Mouse (Mus musculus): ENCODE data around the gene S100a13. TPM values are rescaled to one million over a fixed set of nuclear protein-coding genes. Genes with fewer than 3 reads are reported as not detected.

S100a13 gene
- polyA plus RNA-seq, 1 experiment, result 66.1 TPM

DNA sequence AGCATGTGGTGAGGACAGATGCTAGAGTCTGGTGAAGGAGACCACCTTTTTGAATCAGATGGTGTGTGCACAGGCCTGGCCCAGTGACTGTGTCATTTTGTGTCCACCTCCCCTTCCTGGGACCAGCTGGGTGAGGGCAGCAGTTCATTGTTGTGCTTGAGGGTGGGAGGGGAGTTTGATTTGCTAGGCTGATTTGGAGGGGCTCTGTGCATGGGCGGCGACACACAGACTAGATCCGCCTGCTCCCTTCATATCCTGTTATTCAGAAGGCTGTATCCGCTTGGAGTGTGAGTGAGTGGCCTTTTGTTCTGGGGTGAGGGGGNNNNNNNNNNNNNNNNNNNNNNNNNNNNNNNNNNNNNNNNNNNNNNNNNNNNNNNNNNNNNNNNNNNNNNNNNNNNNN lies 26.7 kb downstream of the S100a13 start:
- DNase-seq, result peak in 1 of 2 experiments; percentile 33
- H3K4me3 ChIP-seq (replicated peaks; ENCODE audit: insufficient read depth, low read depth, low read length), result no peak overlapping the region

DNA sequence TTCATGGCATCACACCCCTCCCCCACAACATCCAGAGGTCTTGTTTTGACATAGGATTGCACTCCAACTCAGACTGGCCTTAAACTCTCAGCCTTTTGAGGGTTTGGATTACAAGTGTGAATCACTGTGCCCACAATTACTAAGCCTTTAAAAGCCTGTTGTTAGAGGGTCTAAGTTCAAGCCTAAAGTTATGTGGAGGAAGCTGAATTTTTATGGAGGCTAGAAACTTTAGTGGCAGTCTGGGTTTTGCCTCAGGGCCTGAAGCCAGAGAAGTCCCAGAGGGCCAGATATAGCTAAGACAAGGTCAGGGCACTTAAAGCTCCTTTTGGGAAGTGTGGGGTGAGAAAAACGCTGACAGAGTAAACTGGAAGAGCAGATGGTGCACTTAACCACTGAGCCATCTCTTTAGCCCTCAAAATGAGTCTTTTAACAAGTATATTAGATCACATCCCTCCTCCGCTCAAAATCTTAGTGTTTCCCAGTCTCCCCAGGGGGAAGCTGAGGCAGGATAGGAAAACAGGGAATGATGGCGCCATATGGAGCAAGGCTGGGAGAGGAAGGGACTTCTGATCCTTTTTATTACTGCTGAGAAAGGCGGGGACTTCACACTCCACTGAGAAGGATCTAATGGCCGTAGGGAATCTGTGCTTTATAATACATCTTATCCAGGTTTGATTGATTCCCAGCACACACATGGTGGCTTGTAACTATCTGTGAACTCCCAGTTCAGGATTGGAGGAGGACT lies 35.6 kb downstream of the S100a13 start:
- H3K4me1 ChIP-seq (ENCODE audit: control insufficient read depth, insufficient read depth, low read length), result no peaks in the 10 kb centered on the region
- no peak for TF ChIP-seq CTCF (IDR thresholded peaks at IDR 0.05; ENCODE audit: borderline replicate concordance, insufficient read depth, low read depth, low read length)
- no peak for TF ChIP-seq POLR2A (IDR thresholded peaks at IDR 0.05; ENCODE audit: borderline replicate concordance, insufficient read depth, low read length)
- no peak overlapping the region for H3K4me3 ChIP-seq (replicated peaks; ENCODE audit: insufficient read depth, low read depth, low read length)
- no peaks in the 10 kb centered on the region for H3K27me3 ChIP-seq (ENCODE audit: control insufficient read depth, insufficient read depth, low read length)
- no peak overlapping the region for H3K27ac ChIP-seq (ENCODE audit: insufficient read depth, low read length)
- 58% methylated on average over 5 of the region's 5 CpGs for WGBS
- no peak for DNase-seq

More for the DNA sequence above, 26.7 kb downstream of the S100a13 start:
- H3K4me1 ChIP-seq (ENCODE audit: control insufficient read depth, insufficient read depth, low read length), result peaks cover 4% of the 10 kb centered on the region
- 44% methylated on average over 4 of the region's 4 CpGs for WGBS
- H3K27me3 ChIP-seq (ENCODE audit: control insufficient read depth, insufficient read depth, low read length), result no peaks in the 10 kb centered on the region
- TF ChIP-seq POLR2A (IDR thresholded peaks at IDR 0.05; ENCODE audit: borderline replicate concordance, insufficient read depth, low read length) (no peak), CTCF (IDR thresholded peaks at IDR 0.05; ENCODE audit: borderline replicate concordance, insufficient read depth, low read depth, low read length) (no peak)
- H3K27ac ChIP-seq (ENCODE audit: insufficient read depth, low read length), result peak overlapping the region; percentile 72; the same call in 1 of the 2 replicates

GRCm38 (mm10) chr3:90550421-90550790 lies 36.2 kb downstream of the S100a13 start:
- TF ChIP-seq POLR2A (IDR thresholded peaks at IDR 0.05; ENCODE audit: borderline replicate concordance, insufficient read depth, low read length) (no peak), CTCF (IDR thresholded peaks at IDR 0.05; ENCODE audit: borderline replicate concordance, insufficient read depth, low read depth, low read length) (no peak)
- WGBS, result 96% methylated on average over 2 of the region's 2 CpGs

DNA sequence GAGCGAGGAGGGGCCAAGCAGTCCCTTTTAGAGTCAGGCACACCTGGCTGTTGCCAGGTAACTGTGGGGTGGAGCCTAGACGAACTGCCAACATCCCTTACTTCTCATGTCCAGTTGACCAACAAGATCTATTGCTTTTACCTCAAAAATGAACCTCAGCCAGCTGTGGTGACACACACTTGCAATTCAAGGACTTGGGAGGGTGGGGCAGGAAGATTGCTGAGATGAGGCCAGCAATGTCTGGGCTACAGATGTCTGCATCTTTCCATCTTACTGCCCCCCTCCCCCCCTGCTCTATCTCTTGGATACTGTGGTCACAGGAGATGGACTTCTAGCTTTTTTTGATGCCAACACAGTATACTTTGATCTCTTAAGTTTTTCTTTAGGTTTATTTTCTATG lies 38.0 kb downstream of the S100a13 start:
- no peak for DNase-seq
- 68% methylated on average over 2 of the region's 2 CpGs for WGBS
- no peak overlapping the region for H3K4me3 ChIP-seq (replicated peaks; ENCODE audit: insufficient read depth, low read depth, low read length)
- no peak overlapping the region for H3K27ac ChIP-seq (ENCODE audit: insufficient read depth, low read length)
- H3K4me1 ChIP-seq (ENCODE audit: control insufficient read depth, insufficient read depth, low read length), result no peaks in the 10 kb centered on the region
- TF ChIP-seq CTCF (IDR thresholded peaks at IDR 0.05; ENCODE audit: borderline replicate concordance, insufficient read depth, low read depth, low read length) (no peak), POLR2A (IDR thresholded peaks at IDR 0.05; ENCODE audit: borderline replicate concordance, insufficient read depth, low read length) (no peak)
- H3K27me3 ChIP-seq (ENCODE audit: control insufficient read depth, insufficient read depth, low read length), result no peaks in the 10 kb centered on the region

More at GRCm38 (mm10) chr3:90550421-90550790, 36.2 kb downstream of the S100a13 start:
- Histone ChIP-seq H3K27ac (ENCODE audit: insufficient read depth, low read length) (no peak overlapping the region), H3K27me3 (ENCODE audit: control insufficient read depth, insufficient read depth, low read length) (no peaks in the 10 kb centered on the region), H3K4me3 (replicated peaks; ENCODE audit: insufficient read depth, low read depth, low read length) (no peak overlapping the region), H3K4me1 (ENCODE audit: control insufficient read depth, insufficient read depth, low read length) (no peaks in the 10 kb centered on the region)
- no peak for DNase-seq

- peak in 1 of 2 experiments; percentile 41 for DNase-seq
- Histone ChIP-seq H3K27me3 (ENCODE audit: control insufficient read depth, insufficient read depth, low read length) (no peaks in the 10 kb centered on the region), H3K27ac (ENCODE audit: insufficient read depth, low read length) (no peak overlapping the region), H3K4me3 (replicated peaks; ENCODE audit: insufficient read depth, low read depth, low read length) (no peak overlapping the region), H3K4me1 (ENCODE audit: control insufficient read depth, insufficient read depth, low read length) (no peaks in the 10 kb centered on the region)
- TF ChIP-seq CTCF (IDR thresholded peaks at IDR 0.05; ENCODE audit: borderline replicate concordance, insufficient read depth, low read depth, low read length) (no peak), POLR2A (IDR thresholded peaks at IDR 0.05; ENCODE audit: borderline replicate concordance, insufficient read depth, low read length) (no peak)
- WGBS, result 41% methylated on average over 5 of the region's 5 CpGs
These were observed 41.7 kb downstream of the S100a13 start for GRCm38 (mm10) chr3:90555954-90556353.

- no peak for DNase-seq
- no peak within 1 kb of the TSS for H3K4me3 ChIP-seq (replicated peaks; ENCODE audit: insufficient read depth, low read depth, low read length)
- no peak for TF ChIP-seq POLR2A (IDR thresholded peaks at IDR 0.05; ENCODE audit: borderline replicate concordance, insufficient read depth, low read length)
- no peak for TF ChIP-seq CTCF (IDR thresholded peaks at IDR 0.05; ENCODE audit: borderline replicate concordance, insufficient read depth, low read depth, low read length)
- H3K4me1 ChIP-seq (ENCODE audit: control insufficient read depth, insufficient read depth, low read length), result no peaks in the 10 kb centered on the region
- H3K27ac ChIP-seq (ENCODE audit: insufficient read depth, low read length), result no peak within 1 kb of the TSS
- H3K27me3 ChIP-seq (ENCODE audit: control insufficient read depth, insufficient read depth, low read length), result no peaks in the 10 kb centered on the region
- WGBS, result 83% methylated on average over 6 of the region's 6 CpGs
These were observed 45.9 kb downstream of the S100a13 start, which contains the start of gene S100a3 for GRCm38 (mm10) chr3:90560008-90560628. Gene S100a3 (plus strand): TSS chr3:90560578.

Other genes starting within 250 kb of the S100a13 start
- 65.4 and 77.0 TPM in 2 replicates for gene Dennd4b, start 249.2 kb upstream of the S100a13 start, polyA plus RNA-seq (2012; rRNA removed)
- 33.3 and 40.7 TPM in 2 replicates for gene Gatad2b, start 221.3 kb upstream of the S100a13 start, polyA plus RNA-seq (2012; rRNA removed)
- 6.1 and 7.1 TPM in 2 replicates for gene Slc27a3, start 124.5 kb upstream of the S100a13 start, polyA plus RNA-seq (2012; rRNA removed)
- 48.5 and 51.4 TPM in 2 replicates for gene Ints3, start 80.8 kb upstream of the S100a13 start, polyA plus RNA-seq (2012; rRNA removed)
- gene Npr1, start 48.6 kb upstream of the S100a13 start, polyA plus RNA-seq (2012; rRNA removed), result 16.1 TPM in 2 replicates
- 98.7 and 107 TPM in 2 replicates for gene Ilf2, start 38.3 kb upstream of the S100a13 start, polyA plus RNA-seq (2012; rRNA removed)
- 77.6 and 82.4 TPM in 2 replicates for gene Snapin, start 23.4 kb upstream of the S100a13 start, polyA plus RNA-seq (2012; rRNA removed)
- gene Chtop, start 4.9 kb upstream of the S100a13 start, polyA plus RNA-seq (2012; rRNA removed), result 148 and 151 TPM in 2 replicates
- 205 and 240 TPM in 2 replicates for gene S100a1, start within 50 bp of the S100a13 start, polyA plus RNA-seq (2012; rRNA removed)
- not detected in 2 replicates for gene S100a14, start 12.4 kb downstream of the S100a13 start, polyA plus RNA-seq (2012; rRNA removed)
- 137 and 149 TPM in 2 replicates for gene S100a16, start 22.8 kb downstream of the S100a13 start, polyA plus RNA-seq (2012; rRNA removed)
- gene S100a3, start 46.1 kb downstream of the S100a13 start, polyA plus RNA-seq (2012; rRNA removed), result 0.86 and 1.3 TPM in 2 replicates
- gene S100a2, start 75.8 kb downstream of the S100a13 start, polyA plus RNA-seq (2012; rRNA removed), result not detected in 2 replicates
- not detected in 2 replicates for gene Gm42674, start 87.5 kb downstream of the S100a13 start, polyA plus RNA-seq (2012; rRNA removed)
- gene S100a4, start 89.3 kb downstream of the S100a13 start, polyA plus RNA-seq (2012; rRNA removed), result 2.7 and 4.1 TPM in 2 replicates
- gene S100a5, start 94.1 kb downstream of the S100a13 start, polyA plus RNA-seq (2012; rRNA removed), result not detected in 2 replicates
- gene S100a6, start 98.4 kb downstream of the S100a13 start, polyA plus RNA-seq (2012; rRNA removed), result 32.0 and 36.0 TPM in 2 replicates
- 0.31 and 0.38 TPM in 2 replicates for gene S100a7a, start 139.6 kb downstream of the S100a13 start, polyA plus RNA-seq (2012; rRNA removed)
- 4.4 and 8.4 TPM in 2 replicates for gene S100a8, start 154.5 kb downstream of the S100a13 start, polyA plus RNA-seq (2012; rRNA removed)
- 5.3 and 18.0 TPM in 2 replicates for gene S100a9, start 181.3 kb downstream of the S100a13 start, polyA plus RNA-seq (2012; rRNA removed)
- not detected in 2 replicates for gene Pglyrp4, start 212.5 kb downstream of the S100a13 start, polyA plus RNA-seq (2012; rRNA removed)

Data from cerebellum, adult 2 months (tissue).